In the genomic region with DNA sequence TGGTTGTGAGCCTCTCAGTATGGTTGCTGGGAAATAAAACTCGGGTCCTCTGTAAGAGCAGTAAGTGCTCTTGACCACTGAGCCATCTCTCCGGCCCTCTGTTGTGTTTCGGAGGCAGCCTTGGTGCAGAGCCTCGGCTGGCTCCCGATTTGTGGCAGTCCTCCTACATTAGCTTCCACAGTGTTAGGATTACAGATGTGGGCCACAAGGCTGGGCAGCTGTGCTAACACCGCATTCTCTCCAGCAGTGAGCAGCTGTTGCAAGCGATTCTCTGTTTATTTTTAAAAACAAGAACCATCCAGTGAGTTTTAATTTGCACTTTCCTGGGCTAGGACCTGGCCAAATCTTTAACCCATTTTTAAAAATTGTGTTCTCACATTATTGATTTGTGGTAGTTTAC, we compare ENCODE assay signal across 24 mouse cellular contexts. TPM values are rescaled to one million over a fixed set of nuclear protein-coding genes. Genes with fewer than 3 reads are reported as not detected.
"Had no signal": no experiment of that assay in that cellular context is flagged by ENCODE, and none has a peak within 500 bp of the region (broad histone marks: within the 10 kb centered on the region; RNA-seq: fewer than 3 reads in every experiment).

No protein-coding gene starts in this region.

- H3K27me3 ChIP-seq: midbrain, embryonic 13.5 days; midbrain, embryonic 15.5 days; neural tube, embryonic 12.5 days; stomach, embryonic 15.5 days had no signal

- H3K4me3 ChIP-seq: midbrain, embryonic 13.5 days; midbrain, embryonic 15.5 days; neural tube, embryonic 12.5 days; stomach, embryonic 15.5 days had no signal

- DNase-seq: liver, postnatal 0 days; lung, embryonic 14.5 days; lung, postnatal 14 days; lung, postnatal 36 days; right cerebral cortex, postnatal 14 days; thymus, adult 2 months; thymus, postnatal 25 days; thymus, postnatal 4 days had no signal

- ATAC-seq: liver, postnatal 0 days; midbrain, embryonic 13.5 days; midbrain, embryonic 15.5 days had no signal

- H3K9ac ChIP-seq: liver, postnatal 0 days; lung, embryonic 14.5 days; midbrain, embryonic 13.5 days; midbrain, embryonic 15.5 days; neural tube, embryonic 12.5 days; stomach, embryonic 15.5 days had no signal

- H3K4me1 ChIP-seq: megakaryocyte, embryonic 14.5 days; midbrain, embryonic 13.5 days; midbrain, embryonic 15.5 days; neural tube, embryonic 12.5 days; stomach, embryonic 15.5 days had no signal

- H3K4me2 ChIP-seq: lung, embryonic 14.5 days; midbrain, embryonic 11.5 days; midbrain, embryonic 13.5 days; midbrain, embryonic 15.5 days; neural tube, embryonic 12.5 days; stomach, embryonic 15.5 days had no signal

- H3K9me3 ChIP-seq: megakaryocyte, embryonic 14.5 days; midbrain, embryonic 13.5 days; midbrain, embryonic 15.5 days; neural tube, embryonic 12.5 days; stomach, embryonic 15.5 days had no signal

- H3K36me3 ChIP-seq: midbrain, embryonic 13.5 days; midbrain, embryonic 15.5 days; neural tube, embryonic 12.5 days; stomach, embryonic 15.5 days had no signal

- H3K27ac ChIP-seq: macrophage; midbrain, embryonic 13.5 days; midbrain, embryonic 15.5 days; neural tube, embryonic 12.5 days; stomach, embryonic 15.5 days; stomach, postnatal 0 days had no signal

RNA-seq across cellular contexts. Expression of gene Adra2b, which starts 20.9 kb away (rescaled TPM):
- total RNA-seq: megakaryocyte progenitor cell, adult 5-6 weeks; monocyte, adult 5-6 weeks; neutrophil, adult 5-6 weeks had no signal
- polyA plus RNA-seq: lung, embryonic 14.5 days; macrophage had no signal

RNA-seq across cellular contexts. Expression of gene Gpat2, which starts 41.1 kb away (rescaled TPM):
- total RNA-seq: monocyte, adult 5-6 weeks; neutrophil, adult 5-6 weeks had no signal
- polyA plus RNA-seq: macrophage had no signal

RNA-seq across cellular contexts. Expression of gene Astl, which starts 45.4 kb away (rescaled TPM):
- total RNA-seq: midbrain, postnatal 0 days had no signal
- polyA plus RNA-seq: liver, postnatal 0 days; lung, embryonic 14.5 days; lung, embryonic 16.5 days; macrophage; midbrain, embryonic 11.5 days; midbrain, embryonic 13.5 days; midbrain, embryonic 15.5 days; midbrain, postnatal 0 days; neural tube, embryonic 12.5 days; neural tube, embryonic 14.5 days; stomach, embryonic 15.5 days; stomach, postnatal 0 days; testis, adult 2 months; urinary bladder, adult 2 months had no signal
